Mouse (Mus musculus): ENCODE data around the gene Rex1bd.

DNA sequence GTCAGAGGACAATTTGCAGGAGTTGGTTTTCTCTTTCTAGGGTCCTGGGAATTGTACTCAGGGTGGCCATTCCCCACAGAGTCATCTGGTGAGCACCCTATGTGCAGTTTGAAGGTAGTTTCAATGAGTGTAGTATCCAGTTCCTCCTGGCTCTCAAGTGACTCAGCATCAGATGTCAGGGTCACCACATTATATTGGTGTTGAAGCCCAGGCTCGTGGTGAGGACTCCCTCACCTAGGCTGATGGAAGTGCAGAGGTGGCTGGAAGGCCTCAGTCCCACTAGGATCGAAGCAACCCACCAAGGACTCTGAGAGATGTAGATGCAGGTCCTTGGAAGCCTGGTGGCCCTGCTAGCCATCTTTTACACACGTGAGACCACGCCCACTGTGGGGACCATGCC, 39.9 kb upstream of the Rex1bd start:
- TF ChIP-seq POLR2A (IDR thresholded peaks at IDR 0.05; ENCODE audit: extremely low read depth, insufficient read depth, low read length): no peak
- no peak for TF ChIP-seq CTCF (IDR thresholded peaks at IDR 0.05; ENCODE audit: extremely low read depth, insufficient read depth, low read length)
